Mouse (Mus musculus): ENCODE results near the gene Smim14.
"Not testable (repeated sequence)": the region's sequence is repeated elsewhere in the genome, so short reads cannot be mapped to it uniquely, and the experiment has no call there.

The Smim14 gene

GRCm38 (mm10) chr5:65521803-65522202 lies 15.2 kb downstream of the Smim14 start:
- DNase-seq (ENCODE audit: low spot score) = no peak

DNA sequence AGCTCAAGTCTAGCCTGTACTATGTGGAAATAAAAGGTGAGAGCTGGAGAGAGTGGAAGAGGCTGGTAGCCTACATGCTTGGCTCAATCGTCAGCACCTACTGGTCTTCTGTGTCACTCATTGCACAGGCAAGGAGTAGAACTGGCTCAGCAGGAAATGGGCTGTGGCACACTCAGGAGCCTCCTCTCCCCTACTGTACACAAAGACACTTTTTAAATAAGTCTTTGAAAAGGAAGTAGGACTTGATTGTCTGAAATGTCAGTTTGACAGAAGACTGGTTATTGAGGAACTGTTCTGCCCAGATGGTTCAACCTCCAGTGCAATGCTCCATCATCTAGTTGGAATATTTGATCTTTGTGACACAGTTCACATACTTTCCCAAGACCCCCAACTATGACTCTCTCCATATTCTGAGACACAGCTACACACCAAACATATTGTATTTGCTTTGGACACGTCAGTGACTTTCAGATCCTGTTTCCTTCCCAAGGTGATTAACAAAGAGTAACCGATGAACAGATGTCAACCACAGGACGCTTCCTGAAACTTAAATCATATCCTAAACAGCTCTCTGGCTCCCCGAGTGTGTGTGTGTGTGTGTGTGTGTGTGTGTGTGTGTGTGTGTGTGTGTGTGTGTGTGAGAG lies 22.2 kb downstream of the Smim14 start:
- no peak for DNase-seq (ENCODE audit: low spot score)

GRCm38 (mm10) chr5:65513506-65513905 lies 23.5 kb downstream of the Smim14 start:
- DNase-seq (ENCODE audit: low spot score) = no peak

DNA sequence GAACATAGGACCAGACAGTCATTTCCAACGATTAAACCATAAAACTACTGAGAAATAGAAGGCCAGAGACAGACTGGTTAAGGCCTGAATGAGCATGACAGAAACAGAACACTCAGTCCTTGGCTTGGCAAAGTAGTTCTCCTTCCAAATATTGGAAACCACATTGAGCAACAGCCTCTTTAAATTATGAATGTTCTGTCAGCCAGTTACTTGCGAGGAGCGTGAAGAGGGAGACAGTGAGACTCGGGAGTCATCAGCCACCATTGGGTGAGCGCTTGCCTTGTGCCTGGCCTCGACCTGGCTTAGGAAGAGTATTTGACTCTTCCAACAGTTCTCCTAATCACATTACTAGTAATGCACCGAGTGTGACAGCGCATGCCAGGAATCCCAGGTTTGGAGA lies 28.6 kb downstream of the Smim14 start:
- DNase-seq (ENCODE audit: low spot score) = no peak

DNA sequence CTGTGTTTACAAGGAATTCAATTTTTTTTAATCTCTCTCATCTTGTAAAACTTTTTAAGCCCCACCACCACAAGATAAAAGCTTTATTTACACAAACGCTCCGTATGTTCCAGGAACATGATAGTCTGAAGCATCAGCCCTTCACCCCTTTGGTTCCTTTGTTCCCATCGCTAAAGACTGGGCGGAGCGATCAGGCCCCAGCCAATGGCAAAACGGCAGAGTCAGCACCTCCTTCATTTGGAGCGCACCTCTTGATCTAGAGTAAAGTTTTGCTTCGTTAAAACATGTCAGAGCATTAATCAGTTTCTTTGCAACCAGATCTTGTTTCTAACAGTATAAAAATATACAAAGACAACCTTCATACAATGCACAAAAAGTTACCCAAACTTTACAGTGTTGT lies 31.2 kb downstream of the Smim14 start:
- DNase-seq (ENCODE audit: low spot score) = peak; percentile 48

GRCm38 (mm10) chr5:65501407-65501806 lies 35.6 kb downstream of the Smim14 start:
- DNase-seq (ENCODE audit: low spot score) = no peak

DNA sequence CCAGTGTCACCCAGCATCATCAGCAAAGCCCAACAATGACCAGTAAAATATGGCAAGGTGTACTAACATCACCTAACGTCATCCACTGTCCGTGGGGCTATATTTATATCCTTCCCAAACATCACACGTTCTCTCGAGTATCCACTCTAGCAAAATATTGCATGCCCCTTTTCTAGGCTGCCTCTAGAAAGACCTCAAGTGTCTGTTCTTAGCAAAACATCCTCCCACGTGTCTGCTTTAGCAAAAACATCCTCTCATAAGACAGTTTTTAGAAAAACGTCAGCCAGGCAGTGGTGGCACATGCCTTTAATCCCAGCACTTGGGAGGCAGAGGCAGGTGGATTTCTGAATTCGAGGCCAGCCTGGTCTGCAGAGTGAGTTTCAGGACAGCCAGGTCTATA lies 36.8 kb downstream of the Smim14 start:
- DNase-seq (ENCODE audit: low spot score) = no peak

- DNase-seq (ENCODE audit: low spot score) = peak; percentile 96
These were observed 44.1 kb downstream of the Smim14 start, which contains the start of gene Gm43552 for GRCm38 (mm10) chr5:65492716-65493531. Gene Gm43552, minus strand, starts transcription at chr5:65492833.

DNA sequence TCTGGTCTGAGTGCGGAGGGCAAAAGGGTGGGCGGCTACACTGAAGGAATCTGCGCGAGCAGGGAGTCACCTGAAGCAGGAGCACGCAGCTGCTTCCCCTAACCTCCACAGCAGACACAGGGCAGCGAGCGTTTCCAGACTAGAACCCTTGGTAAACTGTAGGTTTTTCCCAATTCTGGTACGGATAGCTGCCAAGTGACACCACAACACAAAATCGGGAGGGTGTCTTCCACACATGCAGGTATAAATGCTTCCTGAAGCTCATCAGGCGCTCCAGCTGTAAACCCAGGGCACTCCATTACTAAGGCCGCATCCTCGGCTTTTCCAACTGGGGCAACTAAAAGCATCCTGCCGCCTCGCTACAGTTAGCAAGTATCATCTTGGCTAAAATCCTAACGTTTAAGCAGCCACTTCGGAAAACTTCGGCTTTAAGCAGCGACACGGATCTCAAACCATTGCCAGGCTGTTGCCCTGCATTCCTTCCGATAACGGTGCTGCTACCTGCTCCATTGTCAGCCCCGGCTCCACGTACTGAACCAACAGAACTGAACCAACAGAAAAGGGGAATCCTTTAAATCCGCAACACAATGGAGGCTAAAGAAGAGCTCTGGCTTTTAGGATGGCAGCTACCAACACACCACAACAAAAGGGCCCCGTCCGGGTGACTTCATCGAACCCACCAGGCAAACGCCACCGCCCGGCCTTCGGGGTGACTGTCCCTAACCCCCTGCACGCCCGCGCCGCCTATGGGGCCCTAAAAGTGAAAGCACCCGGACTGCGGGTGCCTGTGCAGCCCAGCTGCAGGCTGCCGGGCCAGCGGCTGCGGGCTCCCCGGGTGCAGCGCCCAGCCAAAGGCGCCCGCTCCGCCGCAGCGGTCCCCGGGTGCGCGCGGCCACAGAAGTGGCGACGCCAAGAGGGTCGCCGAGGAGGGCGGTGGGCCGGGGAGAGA lies 44.9 kb downstream of the Smim14 start:
- DNase-seq (ENCODE audit: low spot score) = peak; percentile 71

- DNase-seq (ENCODE audit: low spot score) = no peak
These were observed 47.2 kb downstream of the Smim14 start for GRCm38 (mm10) chr5:65489830-65490229.

- no peak for DNase-seq (ENCODE audit: low spot score)
These were observed 48.3 kb downstream of the Smim14 start for GRCm38 (mm10) chr5:65488725-65489124.

DNA sequence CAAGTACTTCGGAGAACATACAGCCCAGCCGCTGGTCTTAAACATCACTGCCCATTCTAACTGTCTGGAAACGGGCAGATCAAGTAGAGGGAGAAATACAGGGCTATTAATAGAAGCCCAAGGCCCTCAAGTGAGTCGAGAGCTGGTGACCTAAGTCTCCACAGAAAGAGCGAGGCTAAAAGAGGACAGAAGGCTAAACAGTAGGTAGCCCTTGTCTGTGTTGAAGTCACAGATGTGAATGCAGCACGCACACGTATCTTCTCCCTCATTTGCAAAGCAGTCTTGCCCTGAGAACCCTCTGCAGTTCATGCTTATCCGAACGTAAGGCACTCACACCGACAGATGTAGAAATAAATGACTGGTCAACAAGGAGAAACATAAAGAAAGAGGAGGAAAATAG lies 49.6 kb downstream of the Smim14 start:
- no peak for DNase-seq (ENCODE audit: low spot score)

- no peak for DNase-seq (ENCODE audit: low spot score)
These were observed 50.5 kb downstream of the Smim14 start for GRCm38 (mm10) chr5:65486514-65486913.

DNA sequence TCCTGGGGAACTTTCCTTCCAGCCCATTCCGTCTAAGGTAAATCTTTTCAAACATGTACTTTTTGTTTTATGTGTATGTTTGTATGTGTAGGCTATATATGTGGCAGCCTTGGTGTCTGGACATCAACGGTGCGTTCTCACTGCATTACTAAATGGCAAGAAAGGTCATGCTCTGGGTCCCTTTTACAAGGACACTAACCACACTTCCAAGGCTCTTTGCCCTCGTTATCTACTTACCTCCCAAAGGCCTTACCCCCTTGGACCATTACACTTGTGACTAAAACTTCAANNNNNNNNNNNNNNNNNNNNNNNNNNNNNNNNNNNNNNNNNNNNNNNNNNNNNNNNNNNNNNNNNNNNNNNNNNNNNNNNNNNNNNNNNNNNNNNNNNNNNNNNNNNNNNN lies 54.0 kb downstream of the Smim14 start:
- no peak for DNase-seq (ENCODE audit: low spot score)

DNA sequence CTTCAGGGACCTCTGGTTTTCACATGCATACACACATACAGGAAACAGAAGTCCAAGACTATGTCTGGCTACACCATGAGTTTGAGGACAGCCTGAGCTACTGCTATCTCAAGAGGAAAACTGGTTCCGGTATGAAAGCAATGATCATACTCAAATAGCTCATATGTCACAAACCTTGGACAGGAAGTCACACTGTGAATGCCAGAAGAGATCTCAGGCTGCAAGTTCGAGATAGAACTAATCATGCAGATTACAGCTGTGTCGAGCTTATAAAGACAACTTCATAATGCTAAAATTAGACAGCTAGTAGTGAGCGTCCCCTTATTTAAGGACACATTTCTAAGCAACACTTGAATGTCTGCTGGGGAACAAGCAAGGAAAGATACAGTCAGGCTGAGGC lies 56.5 kb downstream of the Smim14 start:
- no peak for DNase-seq (ENCODE audit: low spot score)

GRCm38 (mm10) chr5:65479681-65480445 lies 57.1 kb downstream of the Smim14 start:
- DNase-seq (ENCODE audit: low spot score) = no peak

- no peak for DNase-seq (ENCODE audit: low spot score)
These were observed 58.8 kb downstream of the Smim14 start for GRCm38 (mm10) chr5:65478224-65478623.

DNA sequence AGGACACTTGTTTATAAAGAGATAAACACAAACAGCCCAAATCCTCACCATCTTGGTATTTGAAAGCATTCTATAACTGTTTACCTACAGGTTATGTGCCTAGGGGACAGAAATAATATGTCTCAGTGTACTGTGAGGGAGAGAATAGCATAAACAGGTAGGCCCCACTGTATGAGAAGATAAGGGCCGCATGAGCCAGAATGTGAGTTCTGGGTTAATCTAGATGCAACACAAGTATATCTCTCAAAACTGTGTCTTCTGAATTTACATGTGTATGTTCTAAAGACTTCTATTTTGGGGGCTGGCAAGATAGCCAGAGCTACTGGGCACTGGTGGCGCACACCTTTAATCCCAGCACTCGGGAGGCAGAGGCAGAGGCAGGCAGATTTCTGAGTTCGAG lies 60.2 kb downstream of the Smim14 start:
- DNase-seq (ENCODE audit: low spot score) = not testable (repeated sequence)

- DNase-seq (ENCODE audit: low spot score) = no peak
These were observed 61.2 kb downstream of the Smim14 start for GRCm38 (mm10) chr5:65475806-65476205.

DNA sequence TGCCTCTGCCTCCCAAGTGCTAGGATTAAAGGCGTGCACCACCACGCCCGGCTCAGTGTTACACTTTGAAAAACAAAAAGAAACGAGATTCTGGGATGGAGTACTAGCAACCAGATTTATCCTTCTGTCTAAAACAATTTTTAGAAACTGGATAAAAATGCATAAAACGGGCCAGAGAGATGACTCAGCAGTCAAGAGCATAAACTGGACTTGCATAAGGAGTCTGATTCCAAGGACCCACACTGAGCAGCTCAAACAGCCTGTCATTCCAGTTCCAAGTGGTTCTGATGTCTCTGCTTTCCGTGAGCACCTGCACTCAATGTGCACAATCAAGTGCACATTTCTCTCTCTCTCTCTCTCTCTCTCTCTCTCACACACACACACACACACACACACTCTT lies 67.2 kb downstream of the Smim14 start:
- no peak for DNase-seq (ENCODE audit: low spot score)

DNA sequence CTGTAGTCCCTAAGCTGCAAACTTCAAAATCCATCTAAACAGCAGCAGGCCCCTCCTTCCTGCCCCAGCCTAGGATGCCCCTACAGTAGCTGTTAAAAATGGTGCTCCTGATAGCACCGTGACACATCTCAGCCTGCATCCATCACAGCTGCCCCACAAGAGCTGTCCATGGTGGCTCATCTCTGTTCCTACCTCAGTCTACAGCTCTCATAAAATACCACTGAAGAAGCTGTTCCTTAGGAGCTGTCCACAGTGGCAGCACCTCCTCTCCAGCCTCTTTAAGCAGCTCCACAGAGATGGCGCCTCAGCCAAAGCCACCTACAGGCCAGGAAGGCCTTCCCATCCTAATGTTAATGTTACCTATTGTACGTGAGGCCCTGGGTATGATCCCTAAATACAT lies 70.1 kb downstream of the Smim14 start:
- DNase-seq (ENCODE audit: low spot score) = no peak

DNA sequence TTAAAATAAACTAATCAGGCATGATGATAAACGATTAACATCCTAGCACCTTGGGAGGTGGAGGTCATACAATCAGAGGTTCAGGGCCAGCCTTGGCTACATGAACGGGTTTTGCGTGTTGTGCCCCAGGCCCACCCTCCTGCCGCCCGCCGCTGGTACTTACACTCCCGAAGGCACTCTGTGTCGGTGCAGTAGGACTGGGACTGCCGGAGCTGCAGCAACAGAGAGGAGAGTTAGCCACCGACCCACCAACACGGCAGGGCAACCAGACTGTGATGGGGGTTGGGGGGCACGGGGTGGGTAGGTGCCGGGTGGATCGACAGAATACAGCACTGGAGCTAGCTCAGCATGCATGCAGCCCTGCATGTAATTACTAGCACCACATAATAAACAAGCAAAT lies 76.6 kb downstream of the Smim14 start:
- DNase-seq (ENCODE audit: low spot score) = no peak
